Mouse (Mus musculus) c-Kit-positive CD71-positive TER-119-positive erythroid progenitor cells, embryonic 14.5 days (primary cell): ENCODE measurements around the gene Olfr372.

ENCODE experiments used
- DNase-seq: peaks from one replicate; pipeline ENCODE4 v3.0.0-alpha.2; 2013; ENCODE audit warnings: low spot score

The Olfr372 gene

GRCm38 (mm10) chr8:72099377-72100103 is 58.5 kb downstream of the Olfr372 start:
- DNase-seq, result peak; percentile 7

- DNase-seq, result no peak
These were observed 64.1 kb downstream of the Olfr372 start for GRCm38 (mm10) chr8:72105165-72105564.

- no peak for DNase-seq
These were observed 65.7 kb downstream of the Olfr372 start, which contains the start of gene Olfr374 for GRCm38 (mm10) chr8:72106740-72107139. Gene Olfr374 (plus strand): TSS chr8:72107040.
